Mouse (Mus musculus) ES-Bruce4 (cell line): Measurements from ENCODE around the gene Trem1.

ENCODE experiments used
- CTCF ChIP-seq: IDR thresholded peaks from one replicate; pipeline ENCODE4 v1.8.1; 2011; ENCODE audit warnings: low read depth, low read length
- EP300 ChIP-seq: IDR thresholded peaks from 2 replicates; pipeline ENCODE4 v1.6.1; 2011; ENCODE audit warnings: low read depth, low read length; ENCODE audit not compliant: insufficient read depth

GRCm38 (mm10) chr17:48281739-48282085 lies 49.1 kb downstream of the Trem1 start:
- TF ChIP-seq CTCF: no peak
- TF ChIP-seq EP300: no peak
